Mouse (Mus musculus): Measurements from ENCODE around the gene Dzip1.

GRCm38 (mm10) chr14:118895228-118895627 is 30.0 kb downstream of the Dzip1 start:
- no peak for TF ChIP-seq POLR2A (IDR thresholded peaks at IDR 0.05; ENCODE audit: borderline replicate concordance, extremely low read depth, insufficient read depth, insufficient read length, poor library complexity, severe bottlenecking)
- TF ChIP-seq CTCF (IDR thresholded peaks at IDR 0.05; ENCODE audit: borderline replicate concordance, extremely low read depth, insufficient read depth, insufficient read length), result no peak

Data from brain, embryonic 14.5 days (tissue).